Mouse (Mus musculus) lung, embryonic 14.5 days (tissue): ENCODE data around the gene Gm21961. TPM values are rescaled to one million over a fixed set of nuclear protein-coding genes. Genes with fewer than 3 reads are reported as not detected.
"Not testable (repeated sequence)": the region's sequence is repeated elsewhere in the genome, so short reads cannot be mapped to it uniquely, and the experiment has no call there.

Experiments
- ATAC-seq: fragments of 200-750 bp; cut with Nextera tagmentation; 2 replicates; pipeline ENCODE4 v1.8.0; 2017; ENCODE audit warnings: mild to moderate bottlenecking, moderate TSS enrichment, moderate library complexity; ENCODE audit not compliant: insufficient read depth
- DNase-seq: peaks from one replicate; pipeline ENCODE4 v3.0.0-alpha.2; 2015
- H3K27ac ChIP-seq: fragments of 300-500 bp; sonication (generic); 2 replicates; pipeline ENCODE4 v1.5.1; 2014; ENCODE audit warnings: low read depth, mild to moderate bottlenecking, moderate library complexity
- H3K27me3 ChIP-seq: fragments of 300-500 bp; sonication (generic); 2 replicates; pipeline ENCODE4 v1.6.1; 2014; ENCODE audit warnings: low read length, control low read depth; ENCODE audit not compliant: insufficient read depth
- H3K36me3 ChIP-seq: fragments of 300-500 bp; sonication (generic); 2 replicates; pipeline ENCODE4 v1.6.1; 2014; ENCODE audit warnings: control low read depth; ENCODE audit not compliant: insufficient read depth
- H3K4me1 ChIP-seq: fragments of 300-500 bp; sonication (generic); 2 replicates; pipeline ENCODE4 v1.6.1; 2014; ENCODE audit warnings: antibody characterized with exemption, control low read depth; ENCODE audit not compliant: insufficient read depth
- H3K4me2 ChIP-seq: fragments of 300-500 bp; sonication (generic); 2 replicates; pipeline ENCODE4 v1.6.1; 2014; ENCODE audit warnings: mild to moderate bottlenecking
- H3K4me3 ChIP-seq: fragments of 300-500 bp; sonication (generic); 2 replicates; pipeline ENCODE4 v1.5.1; 2014; ENCODE audit warnings: low read depth, low read length
- H3K9ac ChIP-seq: fragments of 300-500 bp; sonication (generic); 2 replicates; pipeline ENCODE4 v1.6.1; 2014
- H3K9me3 ChIP-seq: fragments of 300-500 bp; sonication (generic); 2 replicates; pipeline ENCODE4 v1.6.1; 2016; ENCODE audit warnings: low read depth, low read length, control low read depth
- CTCF ChIP-seq: IDR thresholded peaks from 2 replicates; pipeline ENCODE4 v1.5.1; 2016; ENCODE audit warnings: antibody characterized with exemption, low read depth
- WGBS: fragments of 180-500 bp; shearing (Covaris S2); extraction: QIAGEN DNeasy Blood & Tissue Kit; methylation state at CpG from one replicate; pipeline ENCODE4 v1.1.7; 2014; 5-methylcytosine and 5-hydroxymethylcytosine counted together
- polyA plus RNA-seq: library from polyadenylated mRNA; unstranded; fragments of >200 nt; fragmentation: Nextera tagmentation; extraction: Ambion mirVana; gene quantifications from 2 replicates; pipeline ENCODE4 v1.2.1, GENCODE M21; 2014

Gm21961 gene
- not detected in 2 replicates for polyA plus RNA-seq

- 85% methylated on average over 5 of the region's 5 CpGs for WGBS
- H3K27me3 ChIP-seq: no peaks in the 10 kb centered on the region
Measured at GRCm38 (mm10) chr15:65014804-65015203, at the start of gene Gm21961. Gene Gm21961, minus strand, starts transcription at chr15:65014904.

DNA sequence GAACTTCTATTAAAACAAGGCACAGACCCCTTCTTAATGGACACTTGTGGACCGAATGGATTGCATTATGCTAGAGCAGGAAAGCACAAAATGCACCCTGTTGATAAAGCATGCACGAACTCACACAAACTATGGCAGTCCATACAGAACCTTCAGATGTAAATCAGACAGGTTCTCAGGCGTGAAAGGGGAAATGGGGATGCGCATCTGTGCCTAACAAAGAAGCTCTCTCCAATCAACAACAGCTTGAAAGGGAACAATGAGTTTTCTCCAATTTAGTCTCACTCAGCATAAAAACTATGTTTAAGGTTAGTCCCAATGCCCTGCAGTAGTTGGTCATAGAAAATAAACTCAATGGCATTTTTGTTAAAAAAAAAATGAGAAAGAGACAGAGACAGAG, 27.3 kb upstream of the Gm21961 start:
- ATAC-seq: no peak
- no peaks in the 10 kb centered on the region for H3K36me3 ChIP-seq
- no peak overlapping the region for H3K27ac ChIP-seq
- H3K9ac ChIP-seq: no peak overlapping the region
- no peak overlapping the region for H3K4me2 ChIP-seq
- no peaks in the 10 kb centered on the region for H3K27me3 ChIP-seq
- DNase-seq: no peak
- no peaks in the 10 kb centered on the region for H3K9me3 ChIP-seq
- no peak overlapping the region for H3K4me3 ChIP-seq
- H3K4me1 ChIP-seq: no peaks in the 10 kb centered on the region
- no peak for TF ChIP-seq CTCF
- WGBS: 72% methylated on average over 4 of the region's 4 CpGs

More at GRCm38 (mm10) chr15:65014804-65015203, at the start of gene Gm21961:
- no peak for DNase-seq
- H3K27ac ChIP-seq: no peak within 1 kb of the TSS
- no peak for ATAC-seq
- H3K4me3 ChIP-seq: no peak within 1 kb of the TSS
- no peaks in the 10 kb centered on the region for H3K36me3 ChIP-seq
- no peak within 1 kb of the TSS for H3K9ac ChIP-seq
- no peak for TF ChIP-seq CTCF
- no peaks in the 10 kb centered on the region for H3K9me3 ChIP-seq
- H3K4me1 ChIP-seq: no peaks in the 10 kb centered on the region
- no peak within 1 kb of the TSS for H3K4me2 ChIP-seq

- not testable (repeated sequence) for H3K4me3 ChIP-seq, H3K36me3 ChIP-seq, H3K27ac ChIP-seq, H3K4me2 ChIP-seq, H3K4me1 ChIP-seq, H3K9me3 ChIP-seq, H3K9ac ChIP-seq, H3K27me3 ChIP-seq, DNase-seq, ATAC-seq
Measured at GRCm38 (mm10) chr15:65039216-65039615, 24.5 kb upstream of the Gm21961 start.

- no peaks in the 10 kb centered on the region for H3K9me3 ChIP-seq
- no peaks in the 10 kb centered on the region for H3K4me1 ChIP-seq
- no peak for ATAC-seq
- no peak for TF ChIP-seq CTCF
- H3K4me2 ChIP-seq: no peak overlapping the region
- no peak overlapping the region for H3K27ac ChIP-seq
- no peak overlapping the region for H3K4me3 ChIP-seq
- no peaks in the 10 kb centered on the region for H3K36me3 ChIP-seq
- no peak for DNase-seq
- WGBS: 65% methylated on average over 1 of the region's 1 CpGs
- H3K27me3 ChIP-seq: no peaks in the 10 kb centered on the region
- no peak overlapping the region for H3K9ac ChIP-seq
Measured at GRCm38 (mm10) chr15:65017971-65018370, 3.3 kb upstream of the Gm21961 start.

GRCm38 (mm10) chr15:65006177-65006576, 8.5 kb downstream of the Gm21961 start:
- DNase-seq (no peak), ATAC-seq (no peak)
- Histone ChIP-seq H3K9me3 (no peaks in the 10 kb centered on the region), H3K4me1 (no peaks in the 10 kb centered on the region), H3K4me2 (no peak overlapping the region), H3K27me3 (no peaks in the 10 kb centered on the region), H3K9ac (no peak overlapping the region), H3K36me3 (no peaks in the 10 kb centered on the region), H3K4me3 (no peak overlapping the region), H3K27ac (no peak overlapping the region)
- no peak for TF ChIP-seq CTCF

- TF ChIP-seq CTCF: no peak
- H3K4me1 ChIP-seq: no peaks in the 10 kb centered on the region
- H3K4me2 ChIP-seq: no peak overlapping the region
- H3K27ac ChIP-seq: no peak overlapping the region
- no peak for ATAC-seq
- no peak for DNase-seq
- no peak overlapping the region for H3K4me3 ChIP-seq
- WGBS: 77% methylated on average over 4 of the region's 4 CpGs
- H3K9ac ChIP-seq: no peak overlapping the region
- H3K9me3 ChIP-seq: no peaks in the 10 kb centered on the region
- H3K27me3 ChIP-seq: no peaks in the 10 kb centered on the region
- no peaks in the 10 kb centered on the region for H3K36me3 ChIP-seq
Measured at GRCm38 (mm10) chr15:64994498-64994897, 20.2 kb downstream of the Gm21961 start.

DNA sequence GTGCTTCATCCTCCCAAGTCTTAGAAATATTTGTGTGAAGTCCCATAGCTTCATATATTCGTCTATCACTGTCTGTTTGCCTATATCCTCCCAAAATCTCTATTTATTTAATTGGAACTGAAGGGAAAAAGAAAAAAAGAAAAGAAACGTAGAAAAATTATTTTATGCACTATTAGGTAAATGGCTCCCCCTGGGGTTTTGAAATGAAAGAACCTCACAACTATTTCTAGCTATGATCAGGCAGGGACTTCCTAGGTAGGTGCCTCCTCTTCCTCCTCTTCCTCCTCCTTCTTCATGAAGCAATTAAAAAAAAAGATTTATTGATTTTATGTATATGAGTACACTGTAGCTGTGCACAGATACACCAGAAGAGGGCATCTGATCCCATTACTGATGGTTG, 34.7 kb downstream of the Gm21961 start:
- Histone ChIP-seq H3K27me3 (no peaks in the 10 kb centered on the region), H3K27ac (no peak overlapping the region), H3K4me2 (no peak overlapping the region), H3K36me3 (no peaks in the 10 kb centered on the region), H3K4me1 (no peaks in the 10 kb centered on the region), H3K9ac (no peak overlapping the region), H3K9me3 (no peaks in the 10 kb centered on the region), H3K4me3 (no peak overlapping the region)
- ATAC-seq: no peak
- no peak for DNase-seq
- 62% methylated on average over 2 of the region's 2 CpGs for WGBS
- no peak for TF ChIP-seq CTCF
